Mouse (Mus musculus): ENCODE data around the gene Clcc1. TPM values are rescaled to one million over a fixed set of nuclear protein-coding genes. Genes with fewer than 3 reads are reported as not detected.

The Clcc1 gene
- total and polyA plus RNA-seq, 2 experiments from 2014 or later, result 48.8 to 84.0 TPM

GRCm38 (mm10) chr3:108719761-108720160 lies 66.0 kb downstream of the Clcc1 start:
- Histone ChIP-seq H3K9ac (no peak overlapping the region), H3K4me3 (ENCODE audit: low read depth, low read length) (no peak overlapping the region), H3K36me3 (ENCODE audit: insufficient read depth) (no peaks in the 10 kb centered on the region), H3K27ac (ENCODE audit: low read depth, low read length) (no peak overlapping the region), H3K9me3 (ENCODE audit: low read length) (no peaks in the 10 kb centered on the region), H3K4me1 (ENCODE audit: insufficient read depth) (peaks cover 6% of the 10 kb centered on the region; the same call in 1 of the 2 replicates), H3K4me2 (ENCODE audit: low read depth) (no peak overlapping the region), H3K27me3 (ENCODE audit: insufficient read depth, low read length) (no peaks in the 10 kb centered on the region)
- DNase-seq (no peak), ATAC-seq (no peak)
- TF ChIP-seq CTCF (IDR thresholded peaks at IDR 0.05; ENCODE audit: low read depth), result no peak
- WGBS, result 76% methylated on average over 3 of the region's 3 CpGs

GRCm38 (mm10) chr3:108721076-108721991 lies 67.6 kb downstream of the Clcc1 start:
- no peaks in the 10 kb centered on the region for H3K27me3 ChIP-seq (ENCODE audit: insufficient read depth, low read length)
- ATAC-seq, result peak; percentile 67
- no peaks in the 10 kb centered on the region for H3K9me3 ChIP-seq (ENCODE audit: low read length)
- H3K36me3 ChIP-seq (ENCODE audit: insufficient read depth), result no peaks in the 10 kb centered on the region
- H3K4me2 ChIP-seq (ENCODE audit: low read depth), result peak overlapping the region; percentile 75
- peak overlapping the region; percentile 83 for H3K4me3 ChIP-seq (ENCODE audit: low read depth, low read length)
- WGBS, result under 1% methylated on average over 44 of the region's 44 CpGs
- DNase-seq, result peak; percentile 68
- peak overlapping the region; percentile 81 for H3K27ac ChIP-seq (ENCODE audit: low read depth, low read length)
- H3K4me1 ChIP-seq (ENCODE audit: insufficient read depth), result peaks cover 6% of the 10 kb centered on the region; the same call in 1 of the 2 replicates
- H3K9ac ChIP-seq, result peak overlapping the region; percentile 74
- TF ChIP-seq CTCF (IDR thresholded peaks at IDR 0.05; ENCODE audit: low read depth), result peak; percentile 37

DNA sequence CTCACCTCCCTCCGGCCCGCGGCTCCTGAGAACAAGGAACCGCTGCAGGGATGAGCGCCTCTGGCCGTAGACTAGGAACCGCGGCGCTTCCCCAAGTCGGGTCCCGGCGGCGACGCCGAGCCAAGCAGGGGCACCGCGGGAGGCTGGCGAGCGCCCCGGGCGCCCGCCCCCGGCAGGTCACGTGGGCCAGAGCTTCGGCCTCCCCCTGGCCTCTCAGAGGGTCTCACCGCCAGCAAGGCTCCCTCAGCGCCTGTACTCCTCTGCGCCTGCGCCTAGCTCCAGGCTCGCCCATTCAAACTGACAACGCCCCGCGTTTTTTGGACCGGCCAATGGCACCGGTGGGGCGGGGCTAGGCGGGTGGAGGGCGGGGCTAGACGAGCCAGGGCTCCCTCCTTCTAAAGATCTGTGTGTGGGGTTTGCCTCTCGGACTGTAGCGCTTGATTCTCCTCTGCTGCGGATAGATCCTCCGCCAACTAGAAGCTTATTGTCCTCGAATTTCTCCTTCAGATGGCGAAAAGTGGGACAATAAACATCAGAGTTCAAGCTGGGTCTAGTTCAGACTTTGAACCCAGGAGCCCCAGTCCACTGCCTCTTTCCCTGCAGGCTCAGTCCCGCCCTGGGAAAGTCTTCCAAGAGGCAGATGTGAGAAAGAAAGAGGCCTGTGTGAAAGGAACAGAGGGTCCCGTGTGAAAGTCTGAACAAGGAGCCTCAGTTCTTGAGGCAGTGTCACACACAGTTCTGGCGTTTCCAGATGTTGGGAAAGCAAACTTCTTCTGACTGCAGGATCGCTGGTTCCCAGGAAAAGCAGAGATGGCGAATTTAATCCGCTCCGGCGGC lies 68.5 kb downstream of the Clcc1 start, which contains the start of gene Gpsm2:
Gene Gpsm2, minus strand, starts transcription at position 274 of the 837 bp plus-strand sequence.
- Histone ChIP-seq H3K4me1 (ENCODE audit: insufficient read depth) (peaks cover 6% of the 10 kb centered on the region; the same call in 1 of the 2 replicates), H3K27ac (ENCODE audit: low read depth, low read length) (peak within 1 kb of the TSS; percentile 81), H3K4me2 (ENCODE audit: low read depth) (peak within 1 kb of the TSS; percentile 75), H3K9ac (peak within 1 kb of the TSS; percentile 74), H3K27me3 (ENCODE audit: insufficient read depth, low read length) (no peaks in the 10 kb centered on the region), H3K4me3 (ENCODE audit: low read depth, low read length) (peak within 1 kb of the TSS; percentile 83), H3K9me3 (ENCODE audit: low read length) (no peaks in the 10 kb centered on the region), H3K36me3 (ENCODE audit: insufficient read depth) (no peaks in the 10 kb centered on the region)
- ATAC-seq, result peak; percentile 99
- WGBS, result 3% methylated on average over 51 of the region's 53 CpGs
- TF ChIP-seq CTCF (IDR thresholded peaks at IDR 0.05; ENCODE audit: low read depth), result no peak
- DNase-seq, result peak; percentile 98

DNA sequence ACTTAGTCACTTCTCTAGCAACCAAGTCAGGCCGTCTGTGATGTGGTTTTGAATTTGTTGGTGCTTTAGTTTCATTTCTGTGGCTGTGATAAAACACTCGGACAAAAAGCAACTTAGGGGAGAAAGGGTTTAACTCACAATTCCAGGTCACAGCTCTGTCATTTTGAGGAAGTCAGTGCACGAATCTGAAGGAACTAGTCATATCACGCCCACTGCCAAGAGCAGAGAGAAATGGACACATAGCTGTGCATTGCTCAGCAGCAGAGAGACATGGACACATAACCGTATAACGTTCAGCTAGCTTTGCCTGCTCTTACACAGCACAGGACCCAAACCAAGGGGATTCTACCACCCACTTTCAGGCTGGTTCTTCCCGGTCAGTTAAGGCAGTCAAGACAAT lies 72.7 kb downstream of the Clcc1 start:
- Histone ChIP-seq H3K27ac (ENCODE audit: low read depth, low read length) (no peak overlapping the region), H3K4me1 (ENCODE audit: insufficient read depth) (no peaks in the 10 kb centered on the region), H3K36me3 (ENCODE audit: insufficient read depth) (no peaks in the 10 kb centered on the region), H3K4me2 (ENCODE audit: low read depth) (no peak overlapping the region), H3K27me3 (ENCODE audit: insufficient read depth, low read length) (no peaks in the 10 kb centered on the region), H3K4me3 (ENCODE audit: low read depth, low read length) (no peak overlapping the region), H3K9me3 (ENCODE audit: low read length) (no peaks in the 10 kb centered on the region), H3K9ac (no peak overlapping the region)
- DNase-seq (no peak), ATAC-seq (no peak)
- 94% methylated on average over 7 of the region's 7 CpGs for WGBS
- TF ChIP-seq CTCF (IDR thresholded peaks at IDR 0.05; ENCODE audit: low read depth), result no peak

DNA sequence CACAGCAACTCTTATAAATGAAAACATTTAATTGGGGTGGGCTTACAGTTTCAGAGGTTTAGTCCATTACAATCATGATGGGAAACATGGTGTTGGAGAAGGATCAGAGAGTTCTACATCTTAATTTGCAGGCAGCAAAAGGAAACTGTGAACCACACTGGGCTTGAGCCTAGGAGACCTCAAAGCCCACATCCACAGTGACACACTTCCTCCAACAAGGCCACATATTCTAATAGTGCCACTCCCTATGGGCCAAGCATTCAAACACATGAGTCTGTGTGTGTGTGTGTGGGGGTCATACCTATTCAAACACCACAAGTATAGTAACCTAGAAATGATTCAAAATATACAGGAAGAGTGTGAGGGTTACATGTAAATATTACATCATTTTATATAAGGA lies 73.6 kb downstream of the Clcc1 start:
- H3K36me3 ChIP-seq (ENCODE audit: insufficient read depth), result no peaks in the 10 kb centered on the region
- DNase-seq (no peak), ATAC-seq (no peak)
- H3K4me2 ChIP-seq (ENCODE audit: low read depth), result no peak overlapping the region
- no peak overlapping the region for H3K4me3 ChIP-seq (ENCODE audit: low read depth, low read length)
- TF ChIP-seq CTCF (IDR thresholded peaks at IDR 0.05; ENCODE audit: low read depth), result no peak
- H3K27me3 ChIP-seq (ENCODE audit: insufficient read depth, low read length), result no peaks in the 10 kb centered on the region
- no peak overlapping the region for H3K9ac ChIP-seq
- H3K9me3 ChIP-seq (ENCODE audit: low read length), result no peaks in the 10 kb centered on the region
- no peak overlapping the region for H3K27ac ChIP-seq (ENCODE audit: low read depth, low read length)
- H3K4me1 ChIP-seq (ENCODE audit: insufficient read depth), result no peaks in the 10 kb centered on the region

- no peak overlapping the region for H3K4me3 ChIP-seq (ENCODE audit: low read depth, low read length)
- DNase-seq (no peak), ATAC-seq (no peak)
- H3K9me3 ChIP-seq (ENCODE audit: low read length), result no peaks in the 10 kb centered on the region
- no peaks in the 10 kb centered on the region for H3K36me3 ChIP-seq (ENCODE audit: insufficient read depth)
- H3K9ac ChIP-seq, result no peak overlapping the region
- WGBS, result 95% methylated on average over 3 of the region's 3 CpGs
- no peaks in the 10 kb centered on the region for H3K27me3 ChIP-seq (ENCODE audit: insufficient read depth, low read length)
- H3K27ac ChIP-seq (ENCODE audit: low read depth, low read length), result no peak overlapping the region
- no peak overlapping the region for H3K4me2 ChIP-seq (ENCODE audit: low read depth)
- no peak for TF ChIP-seq CTCF (IDR thresholded peaks at IDR 0.05; ENCODE audit: low read depth)
- no peaks in the 10 kb centered on the region for H3K4me1 ChIP-seq (ENCODE audit: insufficient read depth)
Measured at GRCm38 (mm10) chr3:108727776-108728175, 74.1 kb downstream of the Clcc1 start.

Other genes starting within 250 kb of the Clcc1 start
- gene Celsr2, start 238.4 kb upstream of the Clcc1 start, total RNA-seq (2014; rRNA removed), result 39.0 and 51.4 TPM in 2 replicates
- gene Celsr2, start 238.4 kb upstream of the Clcc1 start, polyA plus RNA-seq (2015; fragmentation: Nextera tagmentation; extraction: Ambion mirVana), result 14.4 and 24.5 TPM in 2 replicates
- gene Sars, start 208.7 kb upstream of the Clcc1 start, total RNA-seq (2014; rRNA removed), result 196 and 202 TPM in 2 replicates
- gene Sars, start 208.7 kb upstream of the Clcc1 start, polyA plus RNA-seq (2015; fragmentation: Nextera tagmentation; extraction: Ambion mirVana), result 220 and 223 TPM in 2 replicates
- 0.85 and 1.8 TPM in 2 replicates for gene 1700013F07Rik, start 119.8 kb upstream of the Clcc1 start, total RNA-seq (2014; rRNA removed)
- gene 1700013F07Rik, start 119.8 kb upstream of the Clcc1 start, polyA plus RNA-seq (2015; fragmentation: Nextera tagmentation; extraction: Ambion mirVana), result 3.0 and 4.5 TPM in 2 replicates
- 9.2 and 11.5 TPM in 2 replicates for gene 5330417C22Rik, start 117.4 kb upstream of the Clcc1 start, total RNA-seq (2014; rRNA removed)
- gene 5330417C22Rik, start 117.4 kb upstream of the Clcc1 start, polyA plus RNA-seq (2015; fragmentation: Nextera tagmentation; extraction: Ambion mirVana), result 16.6 and 17.5 TPM in 2 replicates
- 59.6 and 70.2 TPM in 2 replicates for gene Tmem167b, start 91.4 kb upstream of the Clcc1 start, total RNA-seq (2014; rRNA removed)
- gene Tmem167b, start 91.4 kb upstream of the Clcc1 start, polyA plus RNA-seq (2015; fragmentation: Nextera tagmentation; extraction: Ambion mirVana), result 42.5 and 50.0 TPM in 2 replicates
- 10.8 and 13.8 TPM in 2 replicates for gene Taf13, start 82.2 kb upstream of the Clcc1 start, total RNA-seq (2014; rRNA removed)
- gene Taf13, start 82.2 kb upstream of the Clcc1 start, polyA plus RNA-seq (2015; fragmentation: Nextera tagmentation; extraction: Ambion mirVana), result 41.0 and 46.4 TPM in 2 replicates
- gene Wdr47, start 62.6 kb upstream of the Clcc1 start, total RNA-seq (2014; rRNA removed), result 107 and 110 TPM in 2 replicates
- 72.4 and 90.1 TPM in 2 replicates for gene Wdr47, start 62.6 kb upstream of the Clcc1 start, polyA plus RNA-seq (2015; fragmentation: Nextera tagmentation; extraction: Ambion mirVana)
- gene Gpsm2, start 68.4 kb downstream of the Clcc1 start, total RNA-seq (2014; rRNA removed), result 12.6 and 16.6 TPM in 2 replicates
- gene Gpsm2, start 68.4 kb downstream of the Clcc1 start, polyA plus RNA-seq (2015; fragmentation: Nextera tagmentation; extraction: Ambion mirVana), result 11.3 and 14.2 TPM in 2 replicates
- under 0.01 TPM in 1 of 2 replicates, not detected in the other for gene Aknad1, start 85.7 kb downstream of the Clcc1 start, total RNA-seq (2014; rRNA removed)
- gene Aknad1, start 85.7 kb downstream of the Clcc1 start, polyA plus RNA-seq (2015; fragmentation: Nextera tagmentation; extraction: Ambion mirVana), result not detected in 2 replicates
- 9.5 and 9.7 TPM in 2 replicates for gene Stxbp3, start 186.6 kb downstream of the Clcc1 start, total RNA-seq (2014; rRNA removed)
- 8.2 and 11.2 TPM in 2 replicates for gene Stxbp3, start 186.6 kb downstream of the Clcc1 start, polyA plus RNA-seq (2015; fragmentation: Nextera tagmentation; extraction: Ambion mirVana)
- 0.24 TPM in 1 of 2 replicates, not detected in the other for gene Fndc7, start 236.1 kb downstream of the Clcc1 start, total RNA-seq (2014; rRNA removed)
- gene Fndc7, start 236.1 kb downstream of the Clcc1 start, polyA plus RNA-seq (2015; fragmentation: Nextera tagmentation; extraction: Ambion mirVana), result not detected in 2 replicates